Mouse (Mus musculus) heart, postnatal 25 days (tissue): ENCODE measurements around the gene Nus1. TPM values are rescaled to one million over a fixed set of nuclear protein-coding genes. Genes with fewer than 3 reads are reported as not detected.

Experiments
- DNase-seq: peaks from one replicate; pipeline ENCODE4 v3.0.0; 2022; ENCODE audit warnings: low spot score
- intact Hi-C: fragments of 180-260 bp; cut with DNase I; formaldehyde crosslinking; loops from one replicate; pipeline ENCODE4 v1.15.1; 2025
- total RNA-seq, 2 experiments: library from RNA; stranded (reverse); gene quantifications; 2 replicates each; pipeline ENCODE4 v1.2.3; 2021

Nus1 gene
- total RNA-seq = 10 to 100 TPM; 28.5 to 28.8 TPM

GRCm38 (mm10) chr10:52417299-52417997 is at the start of gene Nus1:
Nus1 (plus strand) TSS chr10:52417547.
- peak; percentile 91 for DNase-seq
- intact Hi-C loops = loop anchor here (2.0 kb wide), 2 partner anchors 23 to 31 kb away; no protein-coding TSS in a partner anchor

GRCm38 (mm10) chr10:52368376-52368775 is 49.0 kb upstream of the Nus1 start:
- intact Hi-C loops = no loop called here

DNA sequence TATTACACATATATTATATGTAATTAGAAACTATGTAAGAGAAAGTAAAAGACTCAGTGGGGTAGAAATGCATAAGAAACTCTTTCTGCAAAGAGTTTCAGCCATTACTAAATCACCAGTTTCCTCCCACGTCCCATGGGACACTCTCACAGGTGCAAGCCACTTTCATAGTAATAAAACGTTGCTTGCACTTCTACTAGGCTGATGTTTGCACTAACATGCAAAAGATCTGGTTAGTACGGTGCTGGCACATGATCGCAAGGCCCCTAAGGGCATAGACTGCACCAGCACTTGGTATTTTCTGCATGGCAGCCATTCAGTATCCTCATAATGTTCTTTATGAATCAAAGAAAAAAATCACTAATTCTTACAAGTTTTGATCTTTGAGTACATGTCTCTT is 43.5 kb upstream of the Nus1 start:
- intact Hi-C loops = no loop called here
- DNase-seq = no peak

More at GRCm38 (mm10) chr10:52368376-52368775, 49.0 kb upstream of the Nus1 start:
- DNase-seq = no peak

- intact Hi-C loops = no loop called here
- no peak for DNase-seq
Observed at GRCm38 (mm10) chr10:52374651-52375050, 42.7 kb upstream of the Nus1 start.

- no peak for DNase-seq
- intact Hi-C loops = no loop called here
Observed at GRCm38 (mm10) chr10:52376422-52376821, 40.9 kb upstream of the Nus1 start.

DNA sequence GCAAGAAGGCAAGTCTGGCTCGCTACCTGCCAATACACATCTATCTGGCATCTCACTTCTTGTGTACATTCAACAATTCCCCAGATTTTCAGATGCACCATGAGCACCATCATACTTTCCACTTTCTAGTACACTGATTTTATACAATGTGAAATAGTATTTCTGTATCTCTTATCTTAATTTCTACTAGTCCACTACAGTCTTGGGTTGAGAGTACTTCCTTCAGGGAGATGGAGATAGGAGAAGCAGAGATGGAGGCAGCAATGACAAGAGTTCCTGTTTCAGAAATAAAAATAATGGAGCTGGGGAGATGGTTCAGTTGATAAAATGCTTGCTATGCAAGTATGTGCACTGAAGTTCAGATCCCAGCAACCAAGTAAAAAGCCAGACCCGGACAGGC is 39.5 kb upstream of the Nus1 start:
- intact Hi-C loops = no loop called here

GRCm38 (mm10) chr10:52381321-52381801 is 36.0 kb upstream of the Nus1 start:
- intact Hi-C loops = loop anchor here (5.0 kb wide), 3 partner anchors 44 to 424 kb away; partner anchors contain the start of gene Dcbld1
- no peak for DNase-seq

More for the DNA sequence above, 39.5 kb upstream of the Nus1 start:
- no peak for DNase-seq

GRCm38 (mm10) chr10:52381845-52382591 is 35.3 kb upstream of the Nus1 start, which contains the start of gene Gopc:
Gopc (minus strand) TSS chr10:52382124.
- intact Hi-C loops = loop anchor here (5.0 kb wide), 3 partner anchors 45 to 425 kb away; partner anchors contain the start of gene Dcbld1
- DNase-seq = peak; percentile 95

DNA sequence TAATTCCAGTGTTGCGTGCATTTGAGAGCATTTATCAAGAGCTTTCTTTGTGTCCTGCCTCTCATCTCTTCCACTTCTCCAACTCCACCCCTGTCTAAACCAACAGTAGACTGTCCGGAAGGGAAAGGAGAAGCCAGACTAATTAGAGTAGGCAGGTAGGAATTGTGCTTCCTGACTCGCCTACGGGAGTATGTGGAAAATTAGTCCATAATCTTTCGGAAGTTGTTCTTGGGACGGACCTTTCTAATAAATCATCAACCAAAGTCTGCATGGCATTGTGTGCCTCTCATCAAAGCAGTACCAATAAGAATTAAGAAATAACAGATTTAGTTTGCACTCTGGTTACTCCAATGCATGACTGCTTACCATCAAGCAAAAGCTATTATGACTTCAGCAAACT is 34.3 kb upstream of the Nus1 start:
- DNase-seq = no peak
- intact Hi-C loops = loop anchor here (5.0 kb wide), 3 partner anchors 46 to 426 kb away; partner anchors contain the start of gene Dcbld1

DNA sequence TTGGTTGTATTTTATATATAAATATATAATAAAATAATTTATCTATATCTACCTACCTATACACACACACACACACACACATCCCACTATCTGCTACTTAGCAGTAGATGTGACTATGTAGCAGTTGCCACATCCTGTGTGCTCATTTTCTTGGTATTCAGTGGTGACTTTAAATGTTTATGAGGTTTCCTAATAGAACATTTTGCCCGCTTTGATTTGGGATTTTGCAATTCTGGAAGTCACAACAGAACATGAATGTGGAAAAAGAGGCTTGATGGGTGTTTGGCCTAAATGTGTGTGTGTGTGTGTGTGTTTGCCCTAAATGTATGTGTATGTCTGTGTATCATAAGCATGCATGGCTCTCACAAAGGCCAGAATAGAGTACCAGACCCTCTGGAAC is 33.8 kb upstream of the Nus1 start:
- no peak for DNase-seq
- intact Hi-C loops = loop anchor here (5.0 kb wide), 3 partner anchors 46 to 426 kb away; partner anchors contain the start of gene Dcbld1

GRCm38 (mm10) chr10:52384823-52385610 is 32.3 kb upstream of the Nus1 start:
- peak; percentile 13 for DNase-seq
- intact Hi-C loops = loop anchor here (1.0 to 5.0 kb wide), 6 partner anchors 48 to 593 kb away; partner anchors contain the start of gene Dcbld1

GRCm38 (mm10) chr10:52387192-52387591 is 30.2 kb upstream of the Nus1 start:
- intact Hi-C loops = loop anchor here (2.0 to 5.0 kb wide), 3 partner anchors 30 to 595 kb away; partner anchors contain the start of gene Nus1

DNA sequence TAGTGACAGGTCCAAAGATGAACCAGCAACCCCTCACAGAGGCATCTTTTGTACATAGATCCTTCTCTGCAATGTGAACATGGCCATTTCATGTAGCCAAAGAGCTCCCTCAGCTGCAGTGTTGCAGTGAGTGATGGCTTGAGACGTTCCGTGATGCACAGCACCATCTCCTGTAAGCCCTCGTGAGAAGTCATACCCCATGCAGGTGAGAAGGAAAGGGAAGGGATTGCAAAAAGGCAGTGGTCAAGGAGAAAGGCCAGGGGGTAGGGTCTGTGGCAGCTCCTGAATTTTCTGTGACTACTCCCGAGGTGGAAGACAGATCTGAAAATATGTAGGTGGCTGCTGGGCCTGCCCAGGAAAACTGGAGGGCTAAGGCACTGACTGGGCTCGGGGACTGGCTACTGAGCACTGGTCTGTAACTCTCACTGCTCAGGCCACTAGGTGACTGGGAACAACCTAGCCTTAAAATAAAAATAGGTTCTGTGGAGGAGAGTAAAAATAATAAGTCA is 28.4 kb upstream of the Nus1 start, which contains the start of gene Nepn:
Gene Nepn, plus strand, starts transcription at position 51 of the 509 bp plus-strand sequence.
- DNase-seq = no peak
- intact Hi-C loops = loop anchor here (5.0 kb wide), 2 partner anchors 282 to 597 kb away; no protein-coding TSS in a partner anchor

More at GRCm38 (mm10) chr10:52387192-52387591, 30.2 kb upstream of the Nus1 start:
- no peak for DNase-seq

- no peak for DNase-seq
- intact Hi-C loops = loop anchor here (5.0 kb wide), 2 partner anchors 282 to 597 kb away; no protein-coding TSS in a partner anchor
Observed at GRCm38 (mm10) chr10:52389438-52389837, 27.9 kb upstream of the Nus1 start.

DNA sequence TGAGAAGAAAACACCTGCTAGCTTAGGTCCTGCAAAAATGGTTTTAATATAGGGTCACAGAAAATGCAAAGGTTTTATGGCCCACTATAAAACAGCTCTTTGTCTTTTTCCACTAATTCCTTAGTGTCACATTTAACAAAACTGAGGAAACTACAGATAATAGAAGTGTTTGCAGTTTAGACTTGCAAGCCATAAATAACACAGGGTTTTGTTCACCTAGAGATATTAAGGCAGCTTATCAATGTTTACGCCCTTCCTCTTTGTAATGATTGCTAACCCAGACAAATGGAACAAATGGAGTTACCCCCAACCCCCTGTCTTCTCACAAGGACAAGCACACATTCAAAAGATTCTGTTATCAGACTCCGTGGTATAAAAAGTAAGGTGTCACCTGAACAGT is 26.1 kb upstream of the Nus1 start:
- intact Hi-C loops = no loop called here
- no peak for DNase-seq

DNA sequence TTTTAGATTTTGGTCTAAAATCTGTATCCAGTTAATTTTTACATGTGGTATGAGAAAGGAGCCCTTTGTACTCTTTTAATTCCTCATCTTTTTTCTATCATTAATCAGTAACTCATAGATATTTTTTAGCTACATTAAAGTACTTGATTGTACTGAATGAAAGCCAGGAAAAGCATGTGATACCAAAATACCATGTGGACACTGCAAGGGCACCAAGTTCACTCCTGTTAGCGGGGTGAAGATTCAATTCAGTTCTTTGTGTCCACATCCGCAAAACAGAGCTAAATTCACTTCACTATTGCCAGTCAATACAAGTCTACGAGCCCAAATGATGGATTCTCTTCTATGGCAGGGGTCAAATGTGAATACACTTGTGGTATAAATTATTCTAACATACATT is 20.7 kb upstream of the Nus1 start:
- DNase-seq = no peak
- intact Hi-C loops = no loop called here

GRCm38 (mm10) chr10:52398715-52399114 is 18.6 kb upstream of the Nus1 start:
- no peak for DNase-seq
- intact Hi-C loops = no loop called here

DNA sequence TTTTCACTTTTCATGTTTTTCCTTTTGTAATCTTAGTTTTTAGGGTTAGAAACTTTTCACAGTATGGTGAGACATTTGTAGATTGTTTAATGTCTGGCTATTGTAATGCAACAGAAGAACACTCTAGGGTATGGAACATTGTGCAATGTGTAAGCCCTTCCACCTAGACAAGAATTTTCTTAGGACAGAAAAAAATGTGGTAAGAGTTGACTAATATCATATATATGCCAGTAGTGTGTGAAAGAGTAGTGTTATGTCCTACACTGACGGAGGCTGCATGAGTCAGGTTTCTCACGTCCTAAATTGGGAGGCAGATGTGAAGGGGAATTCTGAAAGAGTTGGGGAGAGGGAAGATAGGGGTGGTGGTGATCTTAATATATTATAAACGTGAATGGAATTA is 17.6 kb upstream of the Nus1 start:
- DNase-seq = no peak
- intact Hi-C loops = no loop called here

DNA sequence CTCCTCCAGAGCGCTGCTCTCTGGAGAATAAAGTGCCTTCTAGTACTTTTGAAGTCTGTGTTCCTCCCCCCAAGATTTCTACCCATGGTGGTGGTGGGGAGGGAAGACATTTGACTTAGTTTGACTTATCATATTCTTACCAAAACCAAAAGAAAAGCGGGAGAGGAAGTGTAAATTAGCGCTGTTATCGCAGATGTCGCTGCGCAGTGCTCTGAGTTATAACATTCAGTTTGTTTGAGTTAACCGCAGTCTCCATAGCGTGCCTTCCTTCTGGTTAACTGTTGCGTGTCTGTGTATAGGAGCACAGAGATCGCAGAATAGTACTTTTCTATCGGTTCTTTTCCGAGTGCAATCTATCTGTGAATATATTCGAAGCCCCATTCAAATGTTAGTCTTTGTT is 12.2 kb upstream of the Nus1 start:
- intact Hi-C loops = no loop called here

More for the DNA sequence above, 12.2 kb upstream of the Nus1 start:
- DNase-seq = no peak
